Mouse (Mus musculus): ENCODE results near the gene Hcn2. TPM values are rescaled to one million over a fixed set of nuclear protein-coding genes. Genes with fewer than 3 reads are reported as not detected.

Hcn2 gene
- polyA plus RNA-seq, 1 experiment from 2014 or later, result not detected

GRCm38 (mm10) chr10:79773208-79773607 lies 56.8 kb downstream of the Hcn2 start:
- Histone ChIP-seq H3K4me2 (no peak overlapping the region), H3K27ac (ENCODE audit: low read depth) (no peak overlapping the region), H3K4me1 (ENCODE audit: insufficient read depth) (peaks cover 7% of the 10 kb centered on the region; the same call in 1 of the 2 replicates), H3K36me3 (ENCODE audit: insufficient read depth) (no peaks in the 10 kb centered on the region), H3K27me3 (ENCODE audit: insufficient read depth, low read length) (no peaks in the 10 kb centered on the region), H3K9me3 (ENCODE audit: low read depth, low read length) (no peaks in the 10 kb centered on the region; the same call in 1 of the 2 replicates), H3K9ac (no peak overlapping the region), H3K4me3 (ENCODE audit: low read depth, low read length) (no peak overlapping the region)
- DNase-seq, result no peak
- no peak for ATAC-seq (ENCODE audit: insufficient read depth)
- no peak for TF ChIP-seq CTCF (IDR thresholded peaks at IDR 0.05; ENCODE audit: low read depth)
- 79% methylated on average over 2 of the region's 2 CpGs for WGBS

- 62% methylated on average over 5 of the region's 5 CpGs for WGBS
- TF ChIP-seq CTCF (IDR thresholded peaks at IDR 0.05; ENCODE audit: low read depth), result peak; percentile 54
- no peaks in the 10 kb centered on the region for H3K36me3 ChIP-seq (ENCODE audit: insufficient read depth)
- no peaks in the 10 kb centered on the region; the same call in 1 of the 2 replicates for H3K9me3 ChIP-seq (ENCODE audit: low read depth, low read length)
- H3K4me2 ChIP-seq, result no peak overlapping the region
- H3K4me3 ChIP-seq (ENCODE audit: low read depth, low read length), result no peak overlapping the region
- ATAC-seq (ENCODE audit: insufficient read depth) (no peak), DNase-seq (no peak)
- H3K4me1 ChIP-seq (ENCODE audit: insufficient read depth), result peaks cover 7% of the 10 kb centered on the region; the same call in 1 of the 2 replicates
- no peak overlapping the region for H3K27ac ChIP-seq (ENCODE audit: low read depth)
- no peak overlapping the region for H3K9ac ChIP-seq
- H3K27me3 ChIP-seq (ENCODE audit: insufficient read depth, low read length), result peaks cover 9% of the 10 kb centered on the region; the same call in 1 of the 2 replicates
These were observed 58.2 kb downstream of the Hcn2 start for GRCm38 (mm10) chr10:79774486-79775279.

GRCm38 (mm10) chr10:79777103-79777531 lies 60.7 kb downstream of the Hcn2 start, which contains the start of gene Fstl3:
Gene Fstl3 (plus strand): TSS chr10:79777272.
- Histone ChIP-seq H3K9me3 (ENCODE audit: low read depth, low read length) (no peaks in the 10 kb centered on the region; the same call in 1 of the 2 replicates), H3K27me3 (ENCODE audit: insufficient read depth, low read length) (peaks cover 12% of the 10 kb centered on the region; the same call in 1 of the 2 replicates), H3K4me2 (peak within 1 kb of the TSS; percentile 83), H3K36me3 (ENCODE audit: insufficient read depth) (no peaks in the 10 kb centered on the region), H3K27ac (ENCODE audit: low read depth) (peak within 1 kb of the TSS; percentile 60), H3K4me3 (ENCODE audit: low read depth, low read length) (peak within 1 kb of the TSS; percentile 50), H3K9ac (peak within 1 kb of the TSS; percentile 67), H3K4me1 (ENCODE audit: insufficient read depth) (peaks cover 11% of the 10 kb centered on the region)
- DNase-seq (peak; percentile 70), ATAC-seq (ENCODE audit: insufficient read depth) (no peak)
- no peak for TF ChIP-seq CTCF (IDR thresholded peaks at IDR 0.05; ENCODE audit: low read depth)
- 1% methylated on average over 39 of the region's 39 CpGs for WGBS

- Histone ChIP-seq H3K9me3 (ENCODE audit: low read depth, low read length) (no peaks in the 10 kb centered on the region; the same call in 1 of the 2 replicates), H3K36me3 (ENCODE audit: insufficient read depth) (no peaks in the 10 kb centered on the region), H3K4me2 (peak overlapping the region; percentile 83), H3K9ac (peak overlapping the region; percentile 67), H3K27ac (ENCODE audit: low read depth) (peak overlapping the region; percentile 60; the same call in 1 of the 2 replicates), H3K4me3 (ENCODE audit: low read depth, low read length) (peak overlapping the region; percentile 50), H3K27me3 (ENCODE audit: insufficient read depth, low read length) (peaks cover 12% of the 10 kb centered on the region), H3K4me1 (ENCODE audit: insufficient read depth) (peaks cover 11% of the 10 kb centered on the region)
- DNase-seq, result peak; percentile 81
- ATAC-seq (ENCODE audit: insufficient read depth), result peak; percentile 15; the same call in 1 of the 2 replicates
- TF ChIP-seq CTCF (IDR thresholded peaks at IDR 0.05; ENCODE audit: low read depth), result no peak
- 8% methylated on average over 15 of the region's 15 CpGs for WGBS
These were observed 61.6 kb downstream of the Hcn2 start for GRCm38 (mm10) chr10:79778006-79778405.

DNA sequence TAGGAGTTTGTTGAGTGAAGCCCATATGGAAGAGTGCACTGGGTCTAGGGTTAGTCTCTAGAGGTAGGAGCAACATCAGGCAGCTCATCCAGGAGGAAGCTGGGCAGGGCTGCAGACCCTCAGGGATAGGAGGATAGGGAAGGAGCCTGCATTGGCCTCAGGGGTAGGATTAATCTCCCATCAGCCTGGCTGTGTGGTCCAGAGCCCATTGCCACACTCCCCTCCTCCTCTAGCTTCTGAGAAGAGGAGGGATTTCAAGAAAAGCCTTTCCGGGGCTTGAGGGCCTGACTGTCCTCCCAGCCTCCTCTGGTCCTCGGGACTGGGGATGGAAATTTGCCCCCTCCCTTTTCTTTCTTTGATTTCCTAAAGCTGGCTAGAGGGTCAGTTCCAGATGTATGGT lies 62.8 kb downstream of the Hcn2 start:
- 24% methylated on average over 2 of the region's 2 CpGs for WGBS
- Histone ChIP-seq H3K4me2 (no peak overlapping the region), H3K4me1 (ENCODE audit: insufficient read depth) (peaks cover 11% of the 10 kb centered on the region), H3K4me3 (ENCODE audit: low read depth, low read length) (no peak overlapping the region), H3K27me3 (ENCODE audit: insufficient read depth, low read length) (peaks cover 12% of the 10 kb centered on the region), H3K27ac (ENCODE audit: low read depth) (no peak overlapping the region), H3K9ac (no peak overlapping the region), H3K9me3 (ENCODE audit: low read depth, low read length) (no peaks in the 10 kb centered on the region; the same call in 1 of the 2 replicates), H3K36me3 (ENCODE audit: insufficient read depth) (no peaks in the 10 kb centered on the region)
- ATAC-seq (ENCODE audit: insufficient read depth) (no peak), DNase-seq (no peak)
- TF ChIP-seq CTCF (IDR thresholded peaks at IDR 0.05; ENCODE audit: low read depth), result no peak

GRCm38 (mm10) chr10:79779784-79780663 lies 63.6 kb downstream of the Hcn2 start:
- Histone ChIP-seq H3K27me3 (ENCODE audit: insufficient read depth, low read length) (peaks cover 17% of the 10 kb centered on the region), H3K9ac (no peak overlapping the region), H3K27ac (ENCODE audit: low read depth) (peak overlapping the region; percentile 36; the same call in 1 of the 2 replicates), H3K36me3 (ENCODE audit: insufficient read depth) (no peaks in the 10 kb centered on the region), H3K4me1 (ENCODE audit: insufficient read depth) (peaks cover 11% of the 10 kb centered on the region), H3K4me2 (peak overlapping the region; percentile 83), H3K4me3 (ENCODE audit: low read depth, low read length) (peak overlapping the region; percentile 39), H3K9me3 (ENCODE audit: low read depth, low read length) (no peaks in the 10 kb centered on the region; the same call in 1 of the 2 replicates)
- peak; percentile 87 for ATAC-seq (ENCODE audit: insufficient read depth)
- 2% methylated on average over 55 of the region's 55 CpGs for WGBS
- peak; percentile 96 for DNase-seq
- TF ChIP-seq CTCF (IDR thresholded peaks at IDR 0.05; ENCODE audit: low read depth), result peak; percentile 90
